Mouse (Mus musculus): Measurements from ENCODE around the gene Gm35549.
A peak's percentile ranks its signal among the peaks of the same experiment; 100 is the strongest.
"Not testable (repeated sequence)": the region's sequence is repeated elsewhere in the genome, so short reads cannot be mapped to it uniquely, and the experiment has no call there.

The Gm35549 gene

DNA sequence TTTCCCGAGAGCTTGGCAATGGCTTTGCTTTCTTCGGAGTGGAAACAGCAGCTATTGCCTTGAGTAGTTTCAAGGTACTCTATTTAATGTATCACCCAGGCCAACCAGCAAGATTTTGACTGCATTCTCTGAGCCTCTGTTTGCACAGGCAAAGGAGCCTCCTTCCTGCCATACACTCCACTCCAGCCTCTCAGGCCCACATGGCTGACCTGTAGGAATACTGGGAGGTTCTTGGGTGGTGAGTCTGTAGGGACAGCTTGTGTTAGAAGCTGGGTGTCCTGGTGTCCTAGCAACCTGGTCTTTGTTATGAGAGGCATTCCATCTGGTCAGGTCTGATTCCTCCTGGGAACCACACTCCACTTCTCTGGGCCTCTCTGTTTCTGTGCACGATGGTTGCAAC lies at the start of gene Gm35549:
Gm35549 (minus strand) TSS at position 276 of the 400 bp plus-strand sequence.
- DNase-seq (ENCODE audit: low spot score): no peak

- DNase-seq (ENCODE audit: low spot score): peak; percentile 33
Measured at GRCm38 (mm10) chr9:122886372-122887179, 42.7 kb upstream of the Gm35549 start.

DNA sequence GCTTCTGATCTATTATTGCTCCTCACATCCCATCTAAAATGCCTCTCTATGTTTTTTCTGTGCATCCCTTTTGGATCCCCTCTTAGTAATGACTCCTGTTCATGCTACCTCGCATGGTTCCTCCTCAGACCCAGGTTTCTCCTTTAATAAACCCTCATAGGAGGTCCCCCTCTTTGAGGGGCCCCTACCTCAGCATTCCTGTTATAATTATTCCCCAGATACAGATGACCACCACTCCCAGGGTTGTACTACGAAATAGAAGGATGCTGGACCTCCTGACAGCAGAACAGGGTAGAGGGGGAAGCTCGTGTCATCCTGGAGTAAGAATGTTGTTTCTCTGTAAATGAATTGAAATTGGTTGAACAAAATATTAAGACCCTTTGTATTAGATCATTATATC lies 41.5 kb upstream of the Gm35549 start, which contains the start of gene Zkscan7:
Zkscan7 (plus strand) TSS at position 301 of the 400 bp plus-strand sequence.
- DNase-seq (ENCODE audit: low spot score): no peak

DNA sequence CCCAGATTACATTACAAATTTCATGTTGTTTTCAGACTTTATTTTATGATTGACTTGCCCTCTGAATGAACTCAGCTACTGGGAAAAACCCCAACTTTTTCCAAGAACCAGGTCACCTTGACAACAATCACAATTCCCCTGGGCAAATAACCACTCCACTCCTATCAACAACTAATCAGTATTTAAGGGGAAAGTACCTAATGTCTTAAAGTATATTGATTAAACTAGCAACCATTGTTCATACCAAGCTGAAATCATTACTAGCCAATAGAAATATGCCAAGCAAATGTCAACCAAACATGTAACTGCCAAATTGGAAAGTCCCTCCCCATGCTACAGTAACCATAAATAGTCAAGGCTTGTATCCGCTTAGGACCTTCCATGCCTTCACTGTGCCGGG lies 31.3 kb upstream of the Gm35549 start:
- no peak for DNase-seq (ENCODE audit: low spot score)

GRCm38 (mm10) chr9:122874653-122875052 lies 30.8 kb upstream of the Gm35549 start:
- DNase-seq (ENCODE audit: low spot score): no peak

GRCm38 (mm10) chr9:122872595-122872994 lies 28.8 kb upstream of the Gm35549 start:
- no peak for DNase-seq (ENCODE audit: low spot score)

GRCm38 (mm10) chr9:122866192-122866591 lies 22.4 kb upstream of the Gm35549 start:
- no peak for DNase-seq (ENCODE audit: low spot score)

- DNase-seq (ENCODE audit: low spot score): peak; percentile 67
Measured at GRCm38 (mm10) chr9:122865697-122866166, 21.9 kb upstream of the Gm35549 start, which contains the start of gene Zfp445. Gene Zfp445, minus strand, starts transcription at chr9:122866006.

- DNase-seq (ENCODE audit: low spot score): no peak
Measured at GRCm38 (mm10) chr9:122864848-122865247, 21.0 kb upstream of the Gm35549 start.

- DNase-seq (ENCODE audit: low spot score): no peak
Measured at GRCm38 (mm10) chr9:122863731-122864130, 19.9 kb upstream of the Gm35549 start.

GRCm38 (mm10) chr9:122860752-122861151 lies 16.9 kb upstream of the Gm35549 start:
- DNase-seq (ENCODE audit: low spot score): no peak

DNA sequence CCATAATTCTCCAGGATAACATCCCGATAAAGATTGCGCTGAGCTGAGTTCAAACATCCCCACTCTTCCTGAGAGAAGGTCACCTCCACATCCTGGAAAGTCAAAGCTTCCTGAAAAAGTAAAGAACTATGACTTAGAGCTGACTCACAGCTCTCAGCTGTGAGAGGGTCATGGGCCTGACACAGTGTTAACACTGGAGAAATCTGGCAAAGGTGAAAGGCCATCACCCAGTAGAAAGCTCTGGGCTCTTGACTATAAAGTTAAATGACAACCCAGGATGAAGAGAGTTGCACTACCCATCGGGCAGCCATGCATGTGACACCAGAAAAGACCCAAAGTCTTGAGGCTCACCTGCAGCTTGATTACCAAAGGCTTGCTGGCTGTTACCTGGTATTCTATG lies 12.9 kb upstream of the Gm35549 start:
- no peak for DNase-seq (ENCODE audit: low spot score)

- no peak for DNase-seq (ENCODE audit: low spot score)
Measured at GRCm38 (mm10) chr9:122855617-122856016, 11.8 kb upstream of the Gm35549 start.

DNA sequence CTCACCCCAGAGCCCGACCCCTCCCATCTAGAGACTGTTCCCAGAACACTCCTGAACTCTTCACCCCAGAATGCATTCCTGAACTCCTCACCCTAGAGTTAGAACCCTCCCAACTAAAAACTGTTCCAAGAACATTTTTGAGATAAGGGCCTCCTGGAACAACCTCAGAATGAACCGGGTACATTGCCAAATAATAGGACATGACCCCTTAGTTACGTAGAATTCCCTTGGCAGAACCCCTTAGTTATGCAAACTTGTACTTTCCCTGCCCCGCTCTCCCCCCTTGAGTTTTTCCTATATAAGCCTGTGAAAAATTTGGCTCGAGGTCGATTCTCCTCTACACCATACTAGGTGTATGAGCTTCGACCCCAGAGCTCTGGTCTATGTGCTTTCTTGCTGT lies 11.3 kb upstream of the Gm35549 start:
- DNase-seq (ENCODE audit: low spot score): not testable (repeated sequence)

DNA sequence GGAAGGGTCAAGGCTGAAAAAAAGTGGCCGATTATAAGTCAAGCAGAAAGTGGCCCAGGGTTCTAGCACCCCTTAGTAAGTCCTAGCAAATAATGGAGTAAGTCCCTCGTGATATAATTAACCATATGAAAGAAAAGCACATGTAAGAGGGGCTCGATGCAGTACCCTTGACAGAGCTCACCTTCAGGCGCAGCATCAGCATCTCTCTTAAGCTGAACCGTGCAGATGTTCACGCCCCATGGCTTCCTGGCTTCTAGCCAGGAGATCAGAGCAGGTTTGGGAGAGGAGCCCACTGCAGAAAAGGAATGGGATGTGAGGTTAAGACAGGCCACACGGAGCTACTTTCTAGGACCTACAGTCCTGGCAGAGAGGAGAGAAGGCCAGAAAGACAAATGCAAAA lies 10.7 kb upstream of the Gm35549 start:
- no peak for DNase-seq (ENCODE audit: low spot score)

GRCm38 (mm10) chr9:122847811-122848311 lies 4.0 kb upstream of the Gm35549 start:
- not testable (repeated sequence) for DNase-seq (ENCODE audit: low spot score)

DNA sequence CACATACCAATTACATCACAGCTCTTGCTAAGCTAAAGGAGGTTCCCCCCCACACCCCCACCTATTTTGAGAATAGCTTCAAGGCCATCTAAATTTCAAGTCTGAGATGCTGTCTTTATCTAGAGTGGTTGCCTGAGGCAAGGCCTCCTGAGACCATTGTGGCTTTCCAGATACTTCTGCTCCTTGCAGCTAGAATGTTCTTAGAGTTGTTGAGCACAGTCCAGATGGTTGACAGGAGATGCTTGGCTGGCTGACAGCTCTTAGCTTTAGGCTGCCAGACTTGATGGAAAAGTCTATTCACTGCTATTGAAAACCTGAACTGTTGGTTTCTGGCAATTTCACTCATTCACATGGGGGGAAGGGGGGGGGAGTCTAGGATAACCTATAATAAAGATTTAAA lies 2.3 kb upstream of the Gm35549 start:
- DNase-seq (ENCODE audit: low spot score): no peak

- DNase-seq (ENCODE audit: low spot score): no peak
Measured at GRCm38 (mm10) chr9:122845621-122846020, 1.8 kb upstream of the Gm35549 start.

DNA sequence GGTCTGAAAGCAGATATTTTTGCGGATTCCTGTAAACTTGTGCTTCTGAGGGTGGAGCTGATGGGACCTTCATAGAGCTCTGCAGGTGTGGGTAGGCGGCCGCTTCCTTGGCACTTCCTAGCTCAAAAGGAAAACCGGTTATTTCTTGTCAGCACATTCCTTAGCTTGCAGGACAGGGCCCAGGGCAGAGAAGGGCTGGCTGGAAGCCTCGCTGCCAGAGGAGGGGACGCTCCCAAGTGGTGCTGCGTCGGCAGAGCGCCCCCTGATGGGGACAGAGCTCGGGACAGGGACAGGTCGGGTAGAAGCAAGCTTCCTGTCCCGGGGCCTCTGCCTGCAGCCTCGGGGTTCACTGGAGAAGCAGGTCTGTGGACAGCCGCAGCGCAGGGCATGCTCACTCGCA lies 6.2 kb downstream of the Gm35549 start:
- no peak for DNase-seq (ENCODE audit: low spot score)

- DNase-seq (ENCODE audit: low spot score): no peak
Measured at GRCm38 (mm10) chr9:122837216-122837615, 6.6 kb downstream of the Gm35549 start.

- no peak for DNase-seq (ENCODE audit: low spot score)
Measured at GRCm38 (mm10) chr9:122836790-122837189, 7.0 kb downstream of the Gm35549 start.

DNA sequence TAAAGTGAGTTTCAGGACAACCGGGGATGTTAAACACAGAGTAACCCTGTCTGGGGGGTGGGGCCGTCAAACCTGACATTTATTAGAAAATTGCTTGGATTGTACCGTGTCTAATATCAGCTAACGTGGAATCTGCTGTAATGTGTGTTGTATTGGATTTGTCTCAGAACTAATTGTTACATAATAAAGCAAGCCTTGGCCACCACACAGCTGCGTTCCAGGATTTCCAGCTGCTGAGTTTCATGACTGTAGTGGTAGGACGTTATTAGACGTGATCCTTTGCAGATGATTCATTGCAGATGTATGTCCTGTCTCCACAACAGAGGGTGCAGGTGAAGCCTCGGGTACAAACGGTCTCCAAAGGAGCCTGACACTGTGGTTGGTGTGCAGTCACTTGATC lies 7.7 kb downstream of the Gm35549 start:
- no peak for DNase-seq (ENCODE audit: low spot score)

DNA sequence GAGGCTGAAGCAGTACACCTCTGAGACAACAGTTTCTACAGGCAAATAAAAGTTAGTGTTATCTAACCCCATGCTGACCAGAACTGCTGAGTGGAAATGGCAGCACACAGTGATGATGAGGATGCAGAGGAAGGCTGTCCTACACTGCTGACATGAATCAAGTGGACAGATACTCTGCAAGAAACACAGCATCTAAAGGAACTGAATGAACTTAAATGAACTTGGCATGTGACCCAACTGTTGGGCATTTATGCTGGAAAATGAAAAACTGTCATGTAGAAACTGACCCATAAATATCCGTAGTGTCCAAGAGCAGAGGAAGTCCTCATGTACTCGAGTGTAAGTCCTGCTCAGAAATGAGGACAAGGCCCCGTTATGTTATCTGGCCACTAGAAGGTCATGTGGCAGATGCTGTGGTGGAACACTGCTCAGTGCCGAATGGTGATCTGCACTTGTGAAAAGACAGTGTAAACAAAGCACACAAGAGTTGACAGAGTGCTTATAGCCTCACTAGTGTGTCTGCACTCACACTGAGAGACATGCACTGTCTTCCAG lies 13.9 kb downstream of the Gm35549 start:
- DNase-seq (ENCODE audit: low spot score): no peak

Data from spleen, adult 12 weeks (tissue).